Mouse (Mus musculus): ENCODE data around the gene Pde3a.

DNA sequence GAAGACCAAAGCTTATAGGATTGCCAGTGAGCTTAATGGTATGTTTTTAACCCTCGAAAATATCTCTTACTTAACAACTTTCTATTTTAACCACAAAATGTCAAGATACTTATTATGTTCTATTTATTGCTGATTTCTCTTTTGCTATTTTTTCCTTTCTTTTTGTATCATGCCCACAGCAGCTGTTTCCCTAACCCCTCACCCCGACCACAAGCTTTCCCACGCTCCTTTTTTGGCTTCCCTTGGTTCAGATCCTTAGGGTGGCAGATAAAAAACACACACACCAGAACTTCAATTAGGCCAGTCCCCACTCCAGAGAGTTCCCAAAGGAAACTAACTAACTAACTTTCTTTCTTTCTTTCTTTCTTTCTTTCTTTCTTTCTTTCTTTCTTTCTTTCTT is 46.2 kb downstream of the Pde3a start:
- no peak for TF ChIP-seq GATA1 (IDR thresholded peaks at IDR 0.05; ENCODE audit: borderline replicate concordance, low read length)
- TF ChIP-seq FLI1 (IDR thresholded peaks at IDR 0.05; ENCODE audit: low read length): no peak
